Mouse (Mus musculus): ENCODE results near the gene Fus. TPM values are rescaled to one million over a fixed set of nuclear protein-coding genes. Genes with fewer than 3 reads are reported as not detected.

Gene Fus
- polyA plus RNA-seq, 1 experiment, result 380 TPM

DNA sequence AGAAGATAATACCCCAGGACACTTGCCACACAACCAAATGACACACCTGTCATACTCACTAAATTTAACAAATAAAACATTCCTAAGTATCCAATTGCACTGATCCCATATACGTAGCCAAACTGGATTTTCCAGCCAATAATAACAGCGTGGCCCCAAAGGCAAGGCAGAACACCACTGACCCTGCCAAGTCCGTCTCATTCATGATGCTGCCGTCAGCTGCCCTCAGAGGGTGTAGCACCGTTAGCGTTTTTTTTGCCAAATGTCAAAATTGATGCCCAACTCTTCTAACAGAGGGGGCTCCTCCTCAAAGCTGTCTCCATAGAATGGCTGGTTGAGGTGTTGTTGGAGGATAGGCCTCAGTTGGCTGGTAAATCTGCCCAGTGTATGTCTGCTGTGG lies 49.4 kb downstream of the Fus start:
- no peak for TF ChIP-seq CTCF (IDR thresholded peaks at IDR 0.05; ENCODE audit: extremely low read depth, insufficient read depth, low read length)
- no peak for TF ChIP-seq POLR2A (IDR thresholded peaks at IDR 0.05; ENCODE audit: extremely low read depth, insufficient read depth, low read length)
- no peak overlapping the region for H3K27ac ChIP-seq (ENCODE audit: insufficient read depth, low read length)
- H3K4me3 ChIP-seq (ENCODE audit: insufficient read depth, low read length), result no peak overlapping the region
- H3K4me1 ChIP-seq (ENCODE audit: control insufficient read depth, insufficient read depth, low read length), result no peaks in the 10 kb centered on the region; the same call in 1 of the 2 replicates

DNA sequence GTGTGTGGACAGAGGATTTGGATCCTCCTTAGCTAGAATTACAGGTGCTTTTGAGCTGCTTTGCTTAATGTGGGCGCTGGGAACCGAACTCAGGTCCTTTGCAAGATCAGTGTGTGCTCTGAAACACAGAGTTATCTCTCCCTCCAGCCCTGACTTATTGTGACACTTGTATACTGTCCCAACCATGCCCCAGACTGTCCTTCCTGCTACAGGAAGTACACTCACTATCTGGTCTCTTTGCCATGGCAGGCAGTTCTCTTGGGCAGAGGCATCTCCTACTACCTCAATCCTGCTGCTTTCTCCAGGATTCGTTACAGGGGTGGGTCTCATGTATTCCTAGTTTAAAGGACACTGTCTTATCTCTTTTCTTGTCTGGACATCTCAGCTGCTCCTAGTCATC lies 51.0 kb downstream of the Fus start:
- TF ChIP-seq POLR2A (IDR thresholded peaks at IDR 0.05; ENCODE audit: extremely low read depth, insufficient read depth, low read length), result no peak
- TF ChIP-seq CTCF (IDR thresholded peaks at IDR 0.05; ENCODE audit: extremely low read depth, insufficient read depth, low read length), result no peak
- no peak overlapping the region for H3K4me3 ChIP-seq (ENCODE audit: insufficient read depth, low read length)

DNA sequence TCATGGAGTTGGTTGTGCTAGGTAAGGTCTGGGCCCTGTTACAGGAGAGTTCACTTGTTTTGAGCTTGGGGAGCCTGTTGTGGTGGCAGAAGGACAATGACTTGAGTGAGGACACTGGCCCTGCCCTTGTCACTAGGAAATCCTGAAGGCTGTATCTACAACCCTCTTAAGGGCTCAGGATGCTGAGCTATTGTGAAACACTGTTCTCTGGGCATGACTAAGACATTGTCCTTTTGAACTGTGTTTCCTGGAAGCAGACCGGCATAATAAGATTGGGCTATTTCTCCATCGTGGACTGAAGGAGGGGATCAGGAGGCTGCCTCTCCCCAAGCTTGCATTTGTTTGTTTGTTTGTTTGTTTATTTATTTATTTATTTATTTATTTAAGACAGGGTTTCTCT lies 51.9 kb downstream of the Fus start:
- Histone ChIP-seq H3K27ac (ENCODE audit: insufficient read depth, low read length) (no peak overlapping the region), H3K4me1 (ENCODE audit: control insufficient read depth, insufficient read depth, low read length) (no peaks in the 10 kb centered on the region), H3K4me3 (ENCODE audit: insufficient read depth, low read length) (no peak overlapping the region)
- TF ChIP-seq POLR2A (IDR thresholded peaks at IDR 0.05; ENCODE audit: extremely low read depth, insufficient read depth, low read length) (no peak), CTCF (IDR thresholded peaks at IDR 0.05; ENCODE audit: extremely low read depth, insufficient read depth, low read length) (no peak)

More for the DNA sequence above, 51.0 kb downstream of the Fus start:
- Histone ChIP-seq H3K4me1 (ENCODE audit: control insufficient read depth, insufficient read depth, low read length) (no peaks in the 10 kb centered on the region), H3K27ac (ENCODE audit: insufficient read depth, low read length) (no peak overlapping the region)

DNA sequence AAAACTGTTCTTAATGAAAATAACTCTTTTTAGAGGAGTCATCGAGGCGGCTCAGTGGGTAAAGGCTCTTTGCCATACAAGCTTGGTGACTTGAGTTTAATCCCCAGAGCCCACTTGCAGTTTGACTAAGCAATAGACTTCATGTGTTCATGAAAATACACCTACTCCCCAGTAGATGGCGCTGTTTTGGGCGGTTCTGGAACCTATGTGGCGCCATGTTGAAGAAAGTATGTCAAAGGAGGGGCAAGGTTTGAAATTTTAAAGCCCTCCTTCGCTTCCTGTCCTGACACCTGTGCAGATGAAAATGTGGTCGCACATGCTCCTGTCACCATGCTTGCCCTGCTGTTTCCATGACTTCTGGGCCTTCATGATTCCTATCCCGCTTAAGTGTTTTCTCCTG lies 55.7 kb downstream of the Fus start:
- TF ChIP-seq POLR2A (IDR thresholded peaks at IDR 0.05; ENCODE audit: extremely low read depth, insufficient read depth, low read length) (no peak), CTCF (IDR thresholded peaks at IDR 0.05; ENCODE audit: extremely low read depth, insufficient read depth, low read length) (no peak)
- no peak overlapping the region for H3K27ac ChIP-seq (ENCODE audit: insufficient read depth, low read length)
- no peaks in the 10 kb centered on the region for H3K4me1 ChIP-seq (ENCODE audit: control insufficient read depth, insufficient read depth, low read length)
- H3K4me3 ChIP-seq (ENCODE audit: insufficient read depth, low read length), result no peak overlapping the region

DNA sequence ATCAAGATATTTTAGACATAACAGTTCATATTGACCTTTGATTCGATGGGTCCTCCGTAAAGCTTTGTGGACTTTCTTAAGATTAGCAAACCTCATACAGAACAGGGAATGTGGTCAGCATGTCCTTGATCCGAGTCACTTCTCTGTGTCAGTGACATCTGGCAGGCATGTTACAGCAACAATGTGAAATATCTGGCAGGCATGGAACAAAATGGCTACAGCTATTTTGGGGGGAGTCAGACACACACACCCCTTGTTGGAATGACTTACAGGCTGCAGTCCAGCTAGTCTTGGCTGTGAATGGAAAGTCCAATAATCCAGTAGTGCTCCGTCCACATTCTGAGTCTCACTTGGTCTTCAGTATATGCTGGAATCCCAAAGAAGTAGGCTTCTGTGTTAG lies 56.3 kb downstream of the Fus start:
- Histone ChIP-seq H3K4me3 (ENCODE audit: insufficient read depth, low read length) (no peak overlapping the region), H3K4me1 (ENCODE audit: control insufficient read depth, insufficient read depth, low read length) (no peaks in the 10 kb centered on the region), H3K27ac (ENCODE audit: insufficient read depth, low read length) (no peak overlapping the region)
- TF ChIP-seq CTCF (IDR thresholded peaks at IDR 0.05; ENCODE audit: extremely low read depth, insufficient read depth, low read length), result no peak
- no peak for TF ChIP-seq POLR2A (IDR thresholded peaks at IDR 0.05; ENCODE audit: extremely low read depth, insufficient read depth, low read length)

DNA sequence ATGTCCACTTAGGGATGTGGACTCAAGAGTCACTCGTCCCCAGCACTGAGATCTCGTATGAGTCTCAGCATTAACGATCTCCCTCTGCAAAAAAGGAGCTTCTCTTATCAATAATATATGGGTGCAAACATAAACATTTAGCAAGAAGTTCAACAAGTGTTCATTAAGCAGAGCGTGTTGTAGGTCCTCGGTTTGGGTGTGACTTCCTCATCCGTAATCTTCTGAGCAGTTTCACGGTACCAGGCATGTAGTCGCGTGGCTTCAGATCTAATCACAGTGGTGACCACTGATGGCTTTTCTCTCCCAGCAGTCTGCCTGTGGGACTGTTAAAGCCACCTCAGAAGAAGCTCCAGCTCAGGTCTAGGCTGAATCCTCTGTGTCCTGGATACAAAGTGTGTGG lies 57.1 kb downstream of the Fus start:
- TF ChIP-seq POLR2A (IDR thresholded peaks at IDR 0.05; ENCODE audit: extremely low read depth, insufficient read depth, low read length), result no peak
- TF ChIP-seq CTCF (IDR thresholded peaks at IDR 0.05; ENCODE audit: extremely low read depth, insufficient read depth, low read length), result no peak
- no peak overlapping the region for H3K27ac ChIP-seq (ENCODE audit: insufficient read depth, low read length)
- no peaks in the 10 kb centered on the region for H3K4me1 ChIP-seq (ENCODE audit: control insufficient read depth, insufficient read depth, low read length)
- no peak overlapping the region for H3K4me3 ChIP-seq (ENCODE audit: insufficient read depth, low read length)

DNA sequence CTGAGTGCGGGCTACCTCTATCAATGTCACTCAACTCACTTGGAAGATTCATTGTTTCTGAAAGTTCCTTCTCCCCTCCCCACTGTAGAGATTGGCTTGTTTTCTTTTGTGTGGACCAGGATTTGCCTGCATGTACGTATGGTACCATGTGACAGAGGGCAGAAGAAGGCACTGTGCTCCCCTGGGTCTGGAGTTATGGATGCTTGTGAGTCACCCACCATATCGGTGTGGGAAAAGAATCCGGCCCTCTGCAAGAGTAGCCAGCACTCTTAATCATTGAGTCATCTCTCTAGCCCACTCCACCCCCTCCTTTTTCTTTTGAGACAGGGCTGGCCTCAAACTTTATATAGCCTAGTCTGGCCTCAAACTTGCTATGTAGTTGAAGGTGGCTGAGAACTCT lies 57.7 kb downstream of the Fus start:
- Histone ChIP-seq H3K4me3 (ENCODE audit: insufficient read depth, low read length) (no peak overlapping the region), H3K27ac (ENCODE audit: insufficient read depth, low read length) (no peak overlapping the region), H3K4me1 (ENCODE audit: control insufficient read depth, insufficient read depth, low read length) (no peaks in the 10 kb centered on the region)
- TF ChIP-seq POLR2A (IDR thresholded peaks at IDR 0.05; ENCODE audit: extremely low read depth, insufficient read depth, low read length) (no peak), CTCF (IDR thresholded peaks at IDR 0.05; ENCODE audit: extremely low read depth, insufficient read depth, low read length) (no peak)

DNA sequence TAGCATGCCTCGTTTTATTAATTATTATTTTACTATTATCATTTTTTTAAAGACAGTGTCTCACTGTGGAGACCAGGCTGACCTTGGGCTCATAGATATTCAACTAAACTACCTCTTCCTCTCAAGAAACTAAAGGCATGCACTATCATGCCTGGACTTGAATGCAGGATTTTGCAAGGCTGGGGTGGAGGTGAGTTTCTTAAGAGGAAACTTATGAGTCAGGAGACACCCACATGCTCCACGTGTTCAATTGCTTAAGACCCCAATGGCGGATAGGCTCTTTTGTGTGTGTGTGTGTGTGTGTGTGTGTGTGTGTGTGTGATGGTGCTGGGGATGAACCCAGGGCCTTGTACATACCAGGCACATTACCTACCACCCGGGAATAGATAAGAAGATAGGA lies 58.1 kb downstream of the Fus start:
- Histone ChIP-seq H3K4me1 (ENCODE audit: control insufficient read depth, insufficient read depth, low read length) (no peaks in the 10 kb centered on the region), H3K4me3 (ENCODE audit: insufficient read depth, low read length) (no peak overlapping the region), H3K27ac (ENCODE audit: insufficient read depth, low read length) (no peak overlapping the region)
- TF ChIP-seq POLR2A (IDR thresholded peaks at IDR 0.05; ENCODE audit: extremely low read depth, insufficient read depth, low read length) (no peak), CTCF (IDR thresholded peaks at IDR 0.05; ENCODE audit: extremely low read depth, insufficient read depth, low read length) (no peak)

DNA sequence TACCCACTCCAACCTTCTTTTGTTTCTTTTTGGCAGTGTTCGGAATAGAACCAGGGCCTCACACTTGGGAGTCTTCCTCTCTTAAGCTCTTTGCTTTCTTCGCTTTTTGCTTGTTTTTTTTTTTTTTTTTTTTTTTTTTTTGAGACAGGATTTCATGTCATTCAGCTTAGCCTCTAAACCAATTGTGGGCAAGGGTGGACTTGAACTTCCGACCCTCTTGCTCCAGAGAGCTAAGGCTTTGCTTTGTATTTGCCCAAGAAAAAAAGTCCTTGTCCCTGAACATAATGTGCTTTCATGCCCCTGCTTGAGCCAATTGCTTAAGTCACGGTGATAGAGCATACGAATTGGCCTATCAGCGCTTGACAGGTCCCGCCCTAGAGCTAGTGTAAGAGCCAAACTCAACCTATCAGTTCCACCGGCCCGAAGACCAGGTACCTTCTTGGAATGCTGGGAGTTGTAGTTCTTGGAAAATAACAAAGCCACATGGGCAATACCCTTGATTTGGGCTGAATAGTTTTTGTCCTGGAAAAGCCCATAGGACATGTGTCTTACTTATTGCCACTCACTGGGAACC lies 64.2 kb downstream of the Fus start:
- H3K27ac ChIP-seq (ENCODE audit: insufficient read depth, low read length), result no peak overlapping the region
- H3K4me1 ChIP-seq (ENCODE audit: control insufficient read depth, insufficient read depth, low read length), result no peaks in the 10 kb centered on the region
- no peak overlapping the region for H3K4me3 ChIP-seq (ENCODE audit: insufficient read depth, low read length)
- TF ChIP-seq CTCF (IDR thresholded peaks at IDR 0.05; ENCODE audit: extremely low read depth, insufficient read depth, low read length), result no peak
- TF ChIP-seq POLR2A (IDR thresholded peaks at IDR 0.05; ENCODE audit: extremely low read depth, insufficient read depth, low read length), result no peak

DNA sequence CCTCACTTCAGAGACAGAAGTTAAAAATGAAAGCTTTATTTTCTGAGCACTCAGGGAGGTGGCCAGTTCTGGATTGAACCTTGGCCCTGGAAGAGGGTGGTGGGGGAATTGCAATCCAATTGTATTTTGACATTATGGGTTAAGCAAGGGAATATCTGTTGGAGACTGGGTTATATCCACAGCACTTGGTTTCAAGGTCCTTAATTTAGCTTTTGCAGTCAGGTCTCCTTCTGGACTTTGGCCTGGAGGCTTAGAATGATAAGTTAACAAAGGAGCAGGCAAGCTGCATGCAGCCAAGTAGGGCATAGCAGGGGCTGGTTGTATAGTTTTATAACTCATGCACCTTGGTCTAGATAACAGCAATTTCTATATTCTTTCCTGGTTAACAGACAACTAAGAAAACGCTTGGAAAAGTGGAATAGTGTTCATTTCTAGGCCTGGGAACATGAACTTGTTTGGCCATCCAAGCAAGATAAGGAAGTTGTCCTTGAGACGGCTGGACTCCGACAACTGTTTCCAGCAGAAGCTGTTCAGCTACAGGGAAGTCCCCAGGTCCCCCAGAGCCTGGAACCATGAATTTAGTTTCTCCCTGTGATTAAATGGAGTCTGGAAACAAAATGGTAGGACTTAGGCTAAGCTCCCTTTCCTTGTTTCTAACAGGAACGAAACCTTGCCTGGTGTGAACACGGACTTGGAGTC lies 65.2 kb downstream of the Fus start:
- H3K4me1 ChIP-seq (ENCODE audit: control insufficient read depth, insufficient read depth, low read length), result no peaks in the 10 kb centered on the region
- H3K4me3 ChIP-seq (ENCODE audit: insufficient read depth, low read length), result no peak overlapping the region
- no peak overlapping the region for H3K27ac ChIP-seq (ENCODE audit: insufficient read depth, low read length)
- no peak for TF ChIP-seq POLR2A (IDR thresholded peaks at IDR 0.05; ENCODE audit: extremely low read depth, insufficient read depth, low read length)
- TF ChIP-seq CTCF (IDR thresholded peaks at IDR 0.05; ENCODE audit: extremely low read depth, insufficient read depth, low read length), result no peak

All from cortical plate, adult 2 months (tissue).